Mouse (Mus musculus): Measurements from ENCODE around the gene Trim7. TPM values are rescaled to one million over a fixed set of nuclear protein-coding genes. Genes with fewer than 3 reads are reported as not detected.

Trim7 gene
- total and polyA plus RNA-seq, 3 experiments = 0.81 to 1.3 TPM; not detected in 1

DNA sequence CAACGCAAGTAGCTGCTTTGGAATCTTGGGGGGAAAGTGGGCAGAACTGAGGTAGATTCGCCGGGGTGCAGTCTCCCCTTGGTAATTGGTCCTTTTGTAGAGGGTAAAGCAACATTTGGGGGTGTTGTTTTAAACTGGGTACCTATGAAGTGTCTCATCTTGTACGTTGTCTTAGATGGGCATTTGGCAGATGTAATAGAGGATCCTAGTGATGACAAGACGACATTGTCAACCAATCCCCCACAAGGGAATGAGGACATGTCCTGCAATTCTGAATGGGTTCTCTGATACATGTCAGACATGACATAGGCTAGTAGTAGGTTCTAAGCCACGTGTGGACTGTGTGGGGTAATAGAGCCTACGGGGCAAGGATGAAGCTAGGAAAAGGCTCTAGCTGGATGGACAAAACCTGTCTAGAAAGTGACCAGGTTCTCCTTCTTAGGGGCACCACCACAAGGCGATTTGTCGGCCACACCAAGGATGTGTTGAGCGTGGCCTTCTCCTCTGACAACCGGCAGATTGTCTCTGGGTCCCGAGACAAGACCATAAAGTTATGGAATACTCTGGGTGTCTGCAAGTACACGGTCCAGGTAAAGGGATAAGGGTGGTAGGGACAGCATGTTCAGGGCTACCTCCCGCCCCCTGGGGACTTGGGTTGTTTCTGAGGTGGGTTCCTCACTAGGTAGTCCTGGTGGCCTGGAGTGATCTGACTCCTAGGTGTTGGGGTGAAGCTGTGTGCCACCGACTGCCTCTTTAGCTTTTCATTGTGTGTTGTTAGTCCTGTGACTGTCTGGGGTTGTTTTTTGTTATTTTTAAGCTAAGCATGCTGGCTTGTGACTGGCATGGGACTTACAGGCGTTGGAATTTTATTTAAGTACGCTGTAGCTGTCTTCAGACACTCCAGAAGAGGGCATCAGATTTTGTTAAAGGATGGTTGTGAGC is 23.8 kb upstream of the Trim7 start (continued):
- TF ChIP-seq USF1 (IDR thresholded peaks at IDR 0.05; ENCODE audit: low read depth, low read length) = no peak
- no peak for TF ChIP-seq GABPA (IDR thresholded peaks at IDR 0.05; ENCODE audit: low read depth, low read length)
- 0 out of 2 replicates have a peak, but pooled peaks have one; percentile 41 for TF ChIP-seq MYC (IDR thresholded peaks at IDR 0.05; ENCODE audit: low read depth, low read length)
- no peak for TF ChIP-seq ETS1 (IDR thresholded peaks at IDR 0.05; ENCODE audit: low read depth, low read length)

DNA sequence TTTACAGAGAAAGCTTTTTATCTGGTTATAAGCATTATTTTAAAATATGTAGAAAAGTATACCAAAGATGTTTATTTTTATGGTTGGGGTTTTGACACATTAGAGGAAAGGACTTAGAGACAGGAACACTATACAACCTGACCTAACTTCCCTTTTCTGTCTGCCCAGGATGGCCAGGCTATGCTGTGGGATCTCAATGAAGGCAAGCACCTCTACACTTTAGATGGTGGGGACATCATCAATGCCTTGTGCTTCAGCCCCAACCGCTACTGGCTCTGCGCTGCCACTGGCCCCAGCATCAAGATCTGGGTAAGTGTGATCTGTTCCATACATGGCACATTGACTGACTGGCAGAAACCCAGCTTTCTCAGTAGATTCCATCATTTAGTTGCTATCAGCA is 22.0 kb upstream of the Trim7 start:
- Histone ChIP-seq H3K9ac (ENCODE audit: control insufficient read depth, low read depth, low read length, poor library complexity, severe bottlenecking) (no peak overlapping the region; the same call in 1 of the 2 replicates), H3K4me1 (ENCODE audit: control insufficient read depth in 1 of 2, insufficient read depth in 2 of 2, low read length in 2 of 2) (peaks cover 0 to 12% of the 10 kb centered on the region in 2 experiments; a peak in 1 of 4 replicates)

DNA sequence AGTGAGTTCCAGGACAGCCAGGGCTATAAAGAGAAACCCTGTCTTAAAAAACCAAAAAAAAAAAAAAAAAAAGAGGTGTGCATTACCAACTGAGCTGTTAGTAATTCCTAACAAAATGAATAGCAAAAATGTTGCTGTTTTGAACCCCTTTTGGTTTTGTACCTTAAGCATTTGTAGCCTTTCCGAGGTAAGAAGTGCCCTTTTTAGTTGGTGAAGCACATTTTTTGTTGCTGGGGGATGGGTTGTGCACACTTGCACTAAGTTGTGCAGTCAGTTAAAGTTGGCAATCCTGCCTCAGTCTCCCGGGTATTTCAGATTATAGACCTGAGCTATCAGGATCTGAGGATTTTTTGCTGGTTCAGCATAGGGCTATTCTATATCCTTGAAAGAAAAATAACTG is 21.0 kb upstream of the Trim7 start:
- peaks cover 44% of the 10 kb centered on the region for H3K79me2 ChIP-seq (ENCODE audit: control insufficient read depth, insufficient read depth, low read length, poor library complexity)
- H3K27me3 ChIP-seq (ENCODE audit: control insufficient read depth in 1 of 2, insufficient read depth in 2 of 2, low read length in 2 of 2) = no peaks in the 10 kb centered on the region
- DNase-seq (ENCODE audit: low read depth, low spot score) = no peak
- no peak overlapping the region for H3K9ac ChIP-seq (ENCODE audit: control insufficient read depth, low read depth, low read length, poor library complexity, severe bottlenecking)
- H3K4me1 ChIP-seq (ENCODE audit: control insufficient read depth in 1 of 2, insufficient read depth in 2 of 2, low read length in 2 of 2) = peaks cover under 1 to 12% of the 10 kb centered on the region in 2 experiments; a peak in 1 of 4 replicates
- TF ChIP-seq MXI1 (IDR thresholded peaks at IDR 0.05; ENCODE audit: low read depth, low read length) = no peak
- peak in 1 of 2 experiments; percentile 55; a peak in 2 of 4 replicates for TF ChIP-seq POLR2A (IDR thresholded peaks at IDR 0.05; ENCODE audit: control insufficient read depth in 1 of 2, insufficient read depth in 1 of 2, low read depth in 1 of 2, low read length in 2 of 2, poor library complexity in 1 of 2)
- TF ChIP-seq POLR2AphosphoS2 (IDR thresholded peaks at IDR 0.05; ENCODE audit: low read length) = 0 out of 2 replicates have a peak, but pooled peaks have one; percentile 26
- TF ChIP-seq ZNF384 (IDR thresholded peaks at IDR 0.05; ENCODE audit: low read depth, low read length) = peak; percentile 48
- TF ChIP-seq RCOR1 (IDR thresholded peaks at IDR 0.05; ENCODE audit: low read depth, low read length) = no peak
- no peak for TF ChIP-seq MAZ (IDR thresholded peaks at IDR 0.05; ENCODE audit: low read depth, low read length)
- no peaks in the 10 kb centered on the region for H3K9me3 ChIP-seq (replicated peaks; ENCODE audit: insufficient read depth, low read length)
- peaks cover 37 to 49% of the 10 kb centered on the region in 2 experiments for H3K36me3 ChIP-seq (ENCODE audit: control insufficient read depth in 1 of 2, insufficient read depth in 2 of 2, low read length in 2 of 2)
- no peak overlapping the region for H3K4me3 ChIP-seq (ENCODE audit: control insufficient read depth in 1 of 2, insufficient read depth in 1 of 2, low read depth in 2 of 2, low read length in 2 of 2)
- no peak overlapping the region for H3K27ac ChIP-seq (ENCODE audit: control insufficient read depth, low read depth, low read length)

More for the DNA sequence above, 22.0 kb upstream of the Trim7 start:
- peaks cover 48% of the 10 kb centered on the region for H3K79me2 ChIP-seq (ENCODE audit: control insufficient read depth, insufficient read depth, low read length, poor library complexity)
- H3K36me3 ChIP-seq (ENCODE audit: control insufficient read depth in 1 of 2, insufficient read depth in 2 of 2, low read length in 2 of 2) = peaks cover 33 to 49% of the 10 kb centered on the region in 2 experiments
- TF ChIP-seq ETS1 (IDR thresholded peaks at IDR 0.05; ENCODE audit: low read depth, low read length) (no peak), USF2 (IDR thresholded peaks at IDR 0.05; ENCODE audit: borderline replicate concordance in 1 of 2, insufficient read depth in 1 of 2, low read depth in 1 of 2, low read length in 2 of 2) (no peak), E2F4 (IDR thresholded peaks at IDR 0.05; ENCODE audit: borderline replicate concordance, low read depth, low read length) (no peak), USF1 (IDR thresholded peaks at IDR 0.05; ENCODE audit: low read depth, low read length) (no peak), MYB (IDR thresholded peaks at IDR 0.05; ENCODE audit: low read depth, low read length) (no peak), TBP (IDR thresholded peaks at IDR 0.05; ENCODE audit: low read depth, low read length) (0 out of 2 replicates have a peak, but pooled peaks have one; percentile 17), SMC3 (IDR thresholded peaks at IDR 0.05; ENCODE audit: low read depth, low read length) (no peak), MAFK (IDR thresholded peaks at IDR 0.05; ENCODE audit: borderline replicate concordance, low read depth, low read length) (no peak), GATA1 (IDR thresholded peaks at IDR 0.05; ENCODE audit: low read depth, low read length) (no peak), NRF1 (IDR thresholded peaks at IDR 0.05; ENCODE audit: insufficient read depth, low read depth, low read length, poor library complexity, severe bottlenecking) (no peak), HCFC1 (IDR thresholded peaks at IDR 0.05; ENCODE audit: low read depth, low read length) (no peak), NELFE (IDR thresholded peaks at IDR 0.05; ENCODE audit: low read depth, low read length) (peak; percentile 9; the same call in 1 of the 2 replicates), MAX (IDR thresholded peaks at IDR 0.05; ENCODE audit: low read length) (no peak)
- H3K9me3 ChIP-seq (replicated peaks; ENCODE audit: insufficient read depth, low read length) = no peaks in the 10 kb centered on the region
- no peaks in the 10 kb centered on the region for H3K27me3 ChIP-seq (ENCODE audit: control insufficient read depth in 1 of 2, insufficient read depth in 2 of 2, low read length in 2 of 2)
- H3K4me3 ChIP-seq (ENCODE audit: control insufficient read depth in 1 of 2, insufficient read depth in 1 of 2, low read depth in 2 of 2, low read length in 2 of 2) = 0 out of 4 replicates have a peak overlapping the region, but pooled peaks of 1 of the 2 experiments have one; percentile 1
- DNase-seq (ENCODE audit: low read depth, low spot score) = peak; percentile 65
- H3K27ac ChIP-seq (ENCODE audit: control insufficient read depth, low read depth, low read length) = peak overlapping the region; percentile 18
